Mouse (Mus musculus) MEL (cell line): ENCODE measurements around the gene Dcpp3.

Experiments used
- CHD2 ChIP-seq: IDR thresholded peaks from 2 replicates; pipeline ENCODE4 v1.6.1; 2011; ENCODE audit warnings: low read length, improper control_type of control experiment
- CTCF ChIP-seq, 3 experiments: IDR thresholded peaks in 2 of 3; conservative IDR thresholded peaks in 1 of 3; 2 replicates each; pipeline ENCODE4 v1.5.1; 2011 to 2012; ENCODE audit warnings: low read length in 3 of 3, low read depth in 2 of 3, mild to moderate bottlenecking in 2 of 3, improper control_type of control experiment in 1 of 3, inconsistent platforms in 1 of 3, mixed read lengths in 1 of 3, moderate library complexity in 1 of 3; ENCODE audit not compliant: control insufficient read depth in 1 of 3, insufficient read depth in 1 of 3, poor library complexity in 1 of 3, severe bottlenecking in 1 of 3
- E2F4 ChIP-seq: IDR thresholded peaks from 2 replicates; pipeline ENCODE4 v1.6.1; 2011; ENCODE audit warnings: low read depth, low read length, improper control_type of control experiment, borderline replicate concordance
- EP300 ChIP-seq, 2 experiments: IDR thresholded peaks; 2 replicates each; pipeline ENCODE4 v1.6.1; 2011; ENCODE audit warnings: improper control_type of control experiment in 2 of 2, low read length in 2 of 2, low read depth in 1 of 2, mild to moderate bottlenecking in 1 of 2
- HCFC1 ChIP-seq: IDR thresholded peaks from 2 replicates; pipeline ENCODE4 v1.6.1; 2012; ENCODE audit warnings: low read depth, mild to moderate bottlenecking, inconsistent platforms, low read length, improper control_type of control experiment, moderate library complexity
- NELFE ChIP-seq: IDR thresholded peaks from 2 replicates; pipeline ENCODE4 v1.6.1; 2011; ENCODE audit warnings: low read depth, low read length, improper control_type of control experiment
- POLR2A ChIP-seq, 2 experiments: IDR thresholded peaks; 2 replicates each; pipeline ENCODE4 v1.6.1; 2011 to 2012; ENCODE audit warnings: low read length in 2 of 2, mild to moderate bottlenecking in 2 of 2, control low read depth in 1 of 2, improper control_type of control experiment in 1 of 2, low read depth in 1 of 2, moderate library complexity in 1 of 2; ENCODE audit not compliant: control insufficient read depth in 1 of 2, insufficient read depth in 1 of 2, poor library complexity in 1 of 2
- SMC3 ChIP-seq: IDR thresholded peaks from 2 replicates; pipeline ENCODE4 v1.6.1; 2011; ENCODE audit warnings: low read depth, low read length, improper control_type of control experiment
- TAL1 ChIP-seq: IDR thresholded peaks from 2 replicates; pipeline ENCODE4 v1.6.1; 2012; ENCODE audit warnings: mild to moderate bottlenecking, inconsistent platforms, low read length, moderate library complexity, mixed read lengths
- USF1 ChIP-seq: IDR thresholded peaks from 2 replicates; pipeline ENCODE4 v1.6.1; 2014; ENCODE audit warnings: low read depth, mild to moderate bottlenecking, inconsistent platforms, low read length, improper control_type of control experiment, moderate library complexity
- ZKSCAN1 ChIP-seq: IDR thresholded peaks from 2 replicates; pipeline ENCODE4 v1.6.1; 2012; ENCODE audit warnings: low read depth, mild to moderate bottlenecking, inconsistent platforms, low read length, improper control_type of control experiment, moderate library complexity

DNA sequence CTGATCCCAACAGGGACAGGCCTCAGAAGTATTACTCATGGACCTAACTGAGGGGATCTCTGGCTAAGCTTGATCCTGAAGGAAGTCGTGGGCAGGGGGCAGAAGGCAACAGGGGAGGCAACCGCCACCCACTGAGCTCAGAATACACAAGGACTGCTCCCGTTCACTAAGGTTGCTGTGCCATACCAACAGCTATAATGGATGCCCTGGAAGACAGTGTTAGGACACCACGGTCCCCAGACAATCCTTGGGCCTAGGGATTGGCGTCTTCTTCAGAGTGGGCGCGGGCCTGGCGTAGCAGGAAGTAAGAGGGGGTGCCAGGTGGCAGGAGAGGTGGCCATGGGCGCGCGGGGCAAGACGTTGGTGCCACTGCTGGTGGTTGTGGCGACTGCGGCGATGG, 49.5 kb upstream of the Dcpp3 start, which contains the start of gene Prss21:
- no peak for TF ChIP-seq POLR2A (IDR thresholded peaks at IDR 0.05; ENCODE audit: control insufficient read depth in 1 of 2, insufficient read depth in 1 of 2, low read depth in 1 of 2, low read length in 2 of 2, poor library complexity in 1 of 2)
- no peak for TF ChIP-seq ZKSCAN1
- no peak for TF ChIP-seq E2F4
- no peak for TF ChIP-seq CTCF (IDR thresholded peaks at IDR 0.05 in 2 of 3, conservative IDR thresholded peaks at IDR 0.05 in 1 of 3; ENCODE audit: control insufficient read depth in 1 of 3, insufficient read depth in 1 of 3, low read depth in 2 of 3, low read length in 3 of 3, poor library complexity in 1 of 3, severe bottlenecking in 1 of 3)
- TF ChIP-seq EP300 (IDR thresholded peaks at IDR 0.05; ENCODE audit: low read depth in 1 of 2, low read length in 2 of 2) = no peak
- TF ChIP-seq NELFE = no peak
- no peak for TF ChIP-seq HCFC1
- TF ChIP-seq SMC3 = no peak
- TF ChIP-seq USF1 = no peak
- TF ChIP-seq CHD2 = no peak
- TF ChIP-seq TAL1 = no peak
